11 mouse cellular contexts compared by ENCODE assay signal in the genomic region with DNA sequence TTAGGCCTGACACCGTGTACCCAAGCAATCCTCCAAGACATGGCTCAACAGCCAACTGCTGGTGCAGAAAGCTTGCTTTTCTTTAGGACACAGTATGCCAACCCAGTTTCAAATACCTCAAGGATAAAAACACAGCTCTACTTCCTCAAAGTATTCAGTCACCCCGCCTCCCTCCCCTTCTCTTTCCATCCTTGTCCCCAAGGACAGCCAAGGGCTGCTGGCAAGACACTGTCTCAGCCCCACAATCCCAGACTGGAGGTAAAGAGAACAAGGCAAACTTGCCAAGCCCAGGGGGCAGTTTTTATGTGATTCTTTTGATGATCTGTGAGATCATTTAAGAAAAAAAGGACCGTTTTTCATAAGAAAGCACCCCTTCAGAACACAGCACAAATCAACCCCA.
A peak's percentile ranks its signal among the peaks of the same experiment; 100 is the strongest.
DNase-seq lines count a peak whose midpoint lies in the region; ATAC-seq and TF ChIP-seq lines count a peak whose summit lies in the region.
"Had no signal": no experiment of that assay in that cellular context is flagged by ENCODE, and none has a peak within 500 bp of the region (broad histone marks: within the 10 kb centered on the region; RNA-seq: fewer than 3 reads in every experiment).

No protein-coding gene starts in this region.

- no peak for TF ChIP-seq POLR2A in thymus, adult 2 months (IDR thresholded peaks at IDR 0.05; ENCODE audit: control insufficient read depth, extremely low read depth, insufficient read depth, low read length, poor library complexity)

- peak overlapping the region; percentile 40 for H3K27ac ChIP-seq in heart, embryonic 13.5 days (replicated peaks)
- H3K27ac ChIP-seq in limb, embryonic 15.5 days: 0 out of 2 replicates have a peak overlapping the region, but pooled peaks have one; percentile 1
- no peak overlapping the region for H3K27ac ChIP-seq in hindbrain, embryonic 11.5 days (ENCODE audit: low read depth, low read length)
- H3K27ac ChIP-seq in thymus, adult 2 months (ENCODE audit: control insufficient read depth, insufficient read depth, low read length): no peak overlapping the region
- H3K27ac ChIP-seq: liver, embryonic 13.5 days had no signal

- H3K9me3 ChIP-seq in heart, embryonic 13.5 days: no peaks in the 10 kb centered on the region
- no peaks in the 10 kb centered on the region for H3K9me3 ChIP-seq in limb, embryonic 15.5 days
- H3K9me3 ChIP-seq in hindbrain, embryonic 11.5 days (ENCODE audit: control insufficient read depth, low read length): no peaks in the 10 kb centered on the region
- H3K9me3 ChIP-seq: liver, embryonic 13.5 days had no signal

- ATAC-seq in heart, embryonic 13.5 days (ENCODE audit: extremely low read depth, insufficient number of reproducible peaks, low FRiP score, low TSS enrichment): no peak
- ATAC-seq in limb, embryonic 15.5 days (ENCODE audit: insufficient number of reproducible peaks, low FRiP score, low TSS enrichment, low read depth): no peak
- ATAC-seq in hindbrain, embryonic 11.5 days (ENCODE audit: low FRiP score): no peak

- no peak for DNase-seq in heart, postnatal 10 days
- peak; percentile 31 for DNase-seq in lung, postnatal 10 days
- no peak for DNase-seq in lung, postnatal 14 days
- peak; percentile 49 for DNase-seq in brain, adult 2 months (ENCODE audit: low read depth, low spot score)
- no peak for DNase-seq in hindbrain, embryonic 11.5 days (ENCODE audit: low spot score)
- no peak for DNase-seq in thymus, adult 2 months
- DNase-seq: liver, embryonic 13.5 days; right cerebral cortex, postnatal 25 days had no signal

- 58% methylated on average over 3 of the region's 3 CpGs for WGBS in heart, embryonic 13.5 days
- WGBS in limb, embryonic 15.5 days: 38% methylated on average over 3 of the region's 3 CpGs
- 71% methylated on average over 3 of the region's 3 CpGs for WGBS in hindbrain, embryonic 11.5 days
- 61% methylated on average over 3 of the region's 3 CpGs for WGBS in thymus, adult 2 months

- no peak overlapping the region for H3K9ac ChIP-seq in heart, embryonic 13.5 days
- H3K9ac ChIP-seq in limb, embryonic 15.5 days: no peak overlapping the region
- no peak overlapping the region for H3K9ac ChIP-seq in hindbrain, embryonic 11.5 days (ENCODE audit: low read depth, low read length)
- H3K9ac ChIP-seq: liver, embryonic 13.5 days had no signal

- intact Hi-C loops in heart, postnatal 10 days (cut with DNase I): no loop called here

- peaks cover 76% of the 10 kb centered on the region for H3K4me1 ChIP-seq in heart, embryonic 13.5 days
- peaks cover 20% of the 10 kb centered on the region for H3K4me1 ChIP-seq in limb, embryonic 15.5 days
- peaks cover 6% of the 10 kb centered on the region for H3K4me1 ChIP-seq in hindbrain, embryonic 11.5 days (replicated peaks; ENCODE audit: control insufficient read depth, insufficient read depth, low read length)
- peaks cover 7% of the 10 kb centered on the region; the same call in 1 of the 2 replicates for H3K4me1 ChIP-seq in thymus, adult 2 months (replicated peaks; ENCODE audit: control insufficient read depth, insufficient read depth, low read length)

- H3K4me3 ChIP-seq in heart, embryonic 13.5 days: no peak overlapping the region
- H3K4me3 ChIP-seq in limb, embryonic 15.5 days: no peak overlapping the region
- no peak overlapping the region for H3K4me3 ChIP-seq in hindbrain, embryonic 11.5 days (ENCODE audit: low read depth, low read length)
- H3K4me3 ChIP-seq in thymus, adult 2 months (ENCODE audit: control insufficient read depth, insufficient read depth, low read length): no peak overlapping the region
- H3K4me3 ChIP-seq: liver, embryonic 13.5 days; myocyte had no signal

- H3K27me3 ChIP-seq in heart, embryonic 13.5 days (replicated peaks): no peaks in the 10 kb centered on the region
- H3K27me3 ChIP-seq in limb, embryonic 15.5 days: no peaks in the 10 kb centered on the region
- no peaks in the 10 kb centered on the region for H3K27me3 ChIP-seq in hindbrain, embryonic 11.5 days (ENCODE audit: control insufficient read depth, insufficient read depth, low read length)
- no peaks in the 10 kb centered on the region for H3K27me3 ChIP-seq in thymus, adult 2 months (ENCODE audit: control insufficient read depth, insufficient read depth, low read length)
- H3K27me3 ChIP-seq: liver, embryonic 13.5 days had no signal

- H3K4me2 ChIP-seq in heart, embryonic 13.5 days: no peak overlapping the region
- no peak overlapping the region for H3K4me2 ChIP-seq in limb, embryonic 15.5 days
- H3K4me2 ChIP-seq in hindbrain, embryonic 11.5 days (replicated peaks; ENCODE audit: low read depth, low read length): no peak overlapping the region
- H3K4me2 ChIP-seq: liver, embryonic 13.5 days had no signal

- TF ChIP-seq CTCF in thymus, adult 2 months (IDR thresholded peaks at IDR 0.05; ENCODE audit: borderline replicate concordance, control insufficient read depth, extremely low read depth, insufficient read depth, low read length, poor library complexity): no peak

- H3K36me3 ChIP-seq in heart, embryonic 13.5 days: no peaks in the 10 kb centered on the region
- H3K36me3 ChIP-seq in limb, embryonic 15.5 days: no peaks in the 10 kb centered on the region
- H3K36me3 ChIP-seq in hindbrain, embryonic 11.5 days (ENCODE audit: control insufficient read depth, insufficient read depth, low read length): no peaks in the 10 kb centered on the region
- no peaks in the 10 kb centered on the region for H3K36me3 ChIP-seq in thymus, adult 2 months (ENCODE audit: control insufficient read depth, insufficient read depth, low read length)
- H3K36me3 ChIP-seq: liver, embryonic 13.5 days had no signal

Comparison
In these comparisons a context has a peak if more than half of its experiments do, and no peak if none do; other contexts are left out.
1. DNase-seq: peak in lung, postnatal 10 days (single experiment) and brain, adult 2 months (single experiment); none in heart, postnatal 10 days (0 of 2), lung, postnatal 14 days (single experiment), hindbrain, embryonic 11.5 days (single experiment) and thymus, adult 2 months (single experiment).
2. H3K27ac ChIP-seq: peak in heart, embryonic 13.5 days (single experiment) and limb, embryonic 15.5 days (single experiment); none in hindbrain, embryonic 11.5 days (single experiment) and thymus, adult 2 months (single experiment).